Mouse (Mus musculus) liver, embryonic 14.5 days (tissue): Measurements from ENCODE around the gene Fzr1. TPM values are rescaled to one million over a fixed set of nuclear protein-coding genes. Genes with fewer than 3 reads are reported as not detected.
A peak's percentile ranks its signal among the peaks of the same experiment; 100 is the strongest.

Experiments
- ATAC-seq: fragments of 200-750 bp; cut with Nextera tagmentation; 2 replicates; pipeline ENCODE4 v1.8.0; 2017; ENCODE audit warnings: moderate number of reproducible peaks, mild to moderate bottlenecking, moderate library complexity; ENCODE audit not compliant: insufficient read depth
- DNase-seq, 3 experiments: peaks; one replicate each; pipeline ENCODE4 v3.0.0-alpha.2; 2012 to 2013; ENCODE audit warnings: low read depth in 3 of 3, low spot score in 3 of 3
- H3K27ac ChIP-seq: fragments of 300-500 bp; sonication (generic); 2 replicates; pipeline ENCODE4 v1.5.1; 2014; ENCODE audit warnings: moderate library complexity, mild to moderate bottlenecking, control low read depth, inconsistent platforms
- H3K27me3 ChIP-seq: fragments of 300-500 bp; sonication (generic); 2 replicates; pipeline ENCODE4 v1.6.1; 2014; ENCODE audit warnings: mild to moderate bottlenecking, low read length, moderate library complexity; ENCODE audit not compliant: control insufficient read depth, insufficient read depth
- H3K36me3 ChIP-seq: fragments of 300-500 bp; sonication (generic); replicated peaks from 2 replicates; pipeline ENCODE4 v1.6.1; 2014; ENCODE audit warnings: low read depth; ENCODE audit not compliant: control insufficient read depth, insufficient read depth
- H3K4me1 ChIP-seq, 2 experiments: fragments of 200-500 bp in 1 of 2; fragments of 300-500 bp in 1 of 2; sonication (generic) in 1 of 2; replicated peaks; 2 replicates each; pipeline ENCODE4 v1.6.1; 2012 to 2014; ENCODE audit warnings: antibody characterized with exemption in 1 of 2, inconsistent platforms in 1 of 2, low read length in 1 of 2; ENCODE audit not compliant: control insufficient read depth in 2 of 2, insufficient read depth in 2 of 2
- H3K4me2 ChIP-seq: fragments of 300-500 bp; sonication (generic); 2 replicates; pipeline ENCODE4 v1.6.1; 2014; ENCODE audit warnings: low read depth, mild to moderate bottlenecking, control low read depth, moderate library complexity
- H3K4me3 ChIP-seq, 2 experiments: fragments of 200-500 bp in 1 of 2; fragments of 300-500 bp in 1 of 2; sonication (generic) in 1 of 2; 2 replicates each; pipeline ENCODE4 v1.5.1; 2012 to 2014; ENCODE audit warnings: low read depth in 2 of 2, low read length in 2 of 2, mild to moderate bottlenecking in 2 of 2, control low read depth in 1 of 2, inconsistent platforms in 1 of 2, moderate library complexity in 1 of 2; ENCODE audit not compliant: insufficient read depth in 1 of 2
- H3K9ac ChIP-seq: fragments of 300-500 bp; sonication (generic); replicated peaks from 2 replicates; pipeline ENCODE4 v1.6.1; 2014; ENCODE audit warnings: mild to moderate bottlenecking, control low read depth, moderate library complexity
- H3K9me3 ChIP-seq: fragments of 300-500 bp; sonication (generic); 2 replicates; pipeline ENCODE4 v1.6.1; 2016; ENCODE audit warnings: low read length, mixed read lengths; ENCODE audit not compliant: control insufficient read depth
- CTCF ChIP-seq: IDR thresholded peaks from 2 replicates; pipeline ENCODE4 v1.5.1; 2016; ENCODE audit warnings: antibody characterized with exemption, low read depth, control low read depth
- EP300 ChIP-seq: IDR thresholded peaks from 2 replicates; pipeline ENCODE4 v1.6.1; 2016; ENCODE audit warnings: antibody characterized with exemption, low read depth
- WGBS: fragments of 180-500 bp; shearing (Covaris S2); extraction: QIAGEN DNeasy Blood & Tissue Kit; methylation state at CpG from one replicate; pipeline ENCODE4 v1.1.7; 2014; ENCODE audit not compliant: insufficient replicate concordance; 5-methylcytosine and 5-hydroxymethylcytosine counted together
- polyA plus RNA-seq, 2 experiments: library from polyadenylated mRNA; depleted of rRNA in 1 of 2; stranded (reverse) in 1 of 2; unstranded in 1 of 2; fragments of >200 nt; fragmentation: Nextera tagmentation in 1 of 2; extraction: Ambion mirVana in 1 of 2; gene quantifications; 2 replicates each; pipeline versions ENCODE4 v1.2.1 to v1.2.3; 2012 to 2014

Gene Fzr1
- polyA plus RNA-seq, 2 experiments: 73.1 to 80.5 TPM

GRCm38 (mm10) chr10:81375322-81375721, 3.0 kb downstream of the Fzr1 start:
- H3K27ac ChIP-seq: peak overlapping the region; percentile 20
- TF ChIP-seq EP300: no peak
- TF ChIP-seq CTCF: no peak
- peak overlapping the region in 1 of 2 experiments; percentile 96; a peak in 1 of 4 replicates for H3K4me3 ChIP-seq
- ATAC-seq: no peak
- no peak overlapping the region for H3K9ac ChIP-seq
- 91% methylated on average over 10 of the region's 10 CpGs for WGBS
- peaks cover 28 to 33% of the 10 kb centered on the region in 2 experiments for H3K4me1 ChIP-seq
- peaks cover 65% of the 10 kb centered on the region for H3K36me3 ChIP-seq
- H3K4me2 ChIP-seq: peak overlapping the region; percentile 97
- no peaks in the 10 kb centered on the region for H3K27me3 ChIP-seq
- H3K9me3 ChIP-seq: no peaks in the 10 kb centered on the region
- no peak for DNase-seq

DNA sequence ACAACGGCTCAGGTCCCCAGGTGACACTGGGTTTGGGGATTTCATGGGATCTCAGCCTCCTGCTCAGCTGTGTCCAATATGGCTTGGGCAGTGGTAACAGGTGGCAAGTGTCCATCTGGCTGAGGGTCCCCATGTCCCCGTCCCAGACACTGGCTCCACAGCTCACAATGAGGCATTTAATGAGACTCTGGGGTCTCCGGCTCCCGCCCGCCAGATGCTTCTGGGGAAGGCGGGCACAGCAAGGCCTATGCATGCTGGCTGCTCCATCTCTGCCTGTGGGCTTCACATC, 11.2 kb downstream of the Fzr1 start:
- no peak for DNase-seq
- Histone ChIP-seq H3K36me3 (peaks cover 72% of the 10 kb centered on the region), H3K27ac (no peak overlapping the region), H3K9me3 (no peaks in the 10 kb centered on the region), H3K4me1 (peaks cover 23 to 33% of the 10 kb centered on the region in 2 experiments), H3K27me3 (no peaks in the 10 kb centered on the region), H3K4me3 (no peak overlapping the region), H3K4me2 (no peak overlapping the region), H3K9ac (no peak overlapping the region)
- WGBS: 95% methylated on average over 6 of the region's 6 CpGs
- no peak for ATAC-seq
- TF ChIP-seq EP300: no peak

- ATAC-seq (no peak), DNase-seq (no peak)
- peak overlapping the region; percentile 34 for H3K27ac ChIP-seq
- H3K4me3 ChIP-seq: no peak overlapping the region
- no peaks in the 10 kb centered on the region for H3K9me3 ChIP-seq
- no peaks in the 10 kb centered on the region for H3K27me3 ChIP-seq
- H3K4me1 ChIP-seq: peaks cover 28 to 38% of the 10 kb centered on the region in 2 experiments
- TF ChIP-seq CTCF (no peak), EP300 (peak; percentile 21; the same call in 1 of the 2 replicates)
- 67% methylated on average over 6 of the region's 6 CpGs for WGBS
- H3K4me2 ChIP-seq: no peak overlapping the region
- H3K9ac ChIP-seq: no peak overlapping the region
- H3K36me3 ChIP-seq: peaks cover 72% of the 10 kb centered on the region
Observed at GRCm38 (mm10) chr10:81366477-81367206, 11.7 kb downstream of the Fzr1 start.

- Histone ChIP-seq H3K27me3 (no peaks in the 10 kb centered on the region), H3K9me3 (no peaks in the 10 kb centered on the region), H3K36me3 (peaks cover 70% of the 10 kb centered on the region), H3K4me1 (peaks cover 35 to 46% of the 10 kb centered on the region in 2 experiments), H3K27ac (peak within 1 kb of the TSS; percentile 45), H3K4me2 (peak within 1 kb of the TSS; percentile 82; the same call in 1 of the 2 replicates), H3K4me3 (no peak within 1 kb of the TSS), H3K9ac (no peak within 1 kb of the TSS)
- peak; percentile 2; the same call in 1 of the 2 replicates for TF ChIP-seq CTCF
- no peak; the same call in 1 of the 2 replicates for TF ChIP-seq EP300
- WGBS: 28% methylated on average over 12 of the region's 12 CpGs
- DNase-seq (no peak), ATAC-seq (no peak; the same call in 1 of the 2 replicates)
Observed at GRCm38 (mm10) chr10:81365672-81366476, 12.4 kb downstream of the Fzr1 start, which contains the start of gene 4930404N11Rik. Gene 4930404N11Rik (minus strand): TSS chr10:81365816.

GRCm38 (mm10) chr10:81365073-81365472, 13.2 kb downstream of the Fzr1 start:
- Histone ChIP-seq H3K27me3 (no peaks in the 10 kb centered on the region), H3K9me3 (no peaks in the 10 kb centered on the region), H3K4me2 (no peak overlapping the region), H3K27ac (peak overlapping the region; percentile 45), H3K4me3 (no peak overlapping the region), H3K9ac (no peak overlapping the region), H3K36me3 (peaks cover 64% of the 10 kb centered on the region), H3K4me1 (peaks cover 43 to 49% of the 10 kb centered on the region in 2 experiments)
- ATAC-seq (no peak), DNase-seq (no peak)
- TF ChIP-seq EP300 (no peak), CTCF (no peak)
- 48% methylated on average over 4 of the region's 4 CpGs for WGBS
